Mouse (Mus musculus) forebrain, embryonic 14.5 days (tissue): ENCODE measurements around the gene Arhgap32. TPM values are rescaled to one million over a fixed set of nuclear protein-coding genes. Genes with fewer than 3 reads are reported as not detected.
"Not testable (repeated sequence)": the region's sequence is repeated elsewhere in the genome, so short reads cannot be mapped to it uniquely, and the experiment has no call there.

Source experiments
- ATAC-seq: fragments of 200-750 bp; cut with Nextera tagmentation; 2 replicates; pipeline ENCODE4 v1.8.0; 2017; ENCODE audit warnings: mild to moderate bottlenecking, moderate library complexity
- DNase-seq: peaks from one replicate; pipeline ENCODE4 v3.0.0-alpha.2; 2015; ENCODE audit warnings: low spot score
- H3K27ac ChIP-seq: fragments of 300-500 bp; sonication (generic); 2 replicates; pipeline ENCODE4 v1.5.1; 2014; ENCODE audit warnings: low read depth, mild to moderate bottlenecking, control low read depth, low read length, moderate library complexity
- H3K27me3 ChIP-seq: fragments of 300-500 bp; sonication (generic); replicated peaks from 2 replicates; pipeline ENCODE4 v1.6.1; 2014; ENCODE audit warnings: low read length, control low read depth, mixed read lengths; ENCODE audit not compliant: control insufficient read depth, insufficient read depth
- H3K36me3 ChIP-seq: fragments of 300-500 bp; sonication (generic); 2 replicates; pipeline ENCODE4 v1.6.1; 2014; ENCODE audit warnings: low read length, control low read depth; ENCODE audit not compliant: control insufficient read depth, insufficient read depth
- H3K4me1 ChIP-seq: fragments of 300-500 bp; sonication (generic); 2 replicates; pipeline ENCODE4 v1.6.1; 2014; ENCODE audit warnings: antibody characterized with exemption, low read length, control low read depth; ENCODE audit not compliant: control insufficient read depth, insufficient read depth
- H3K4me2 ChIP-seq: fragments of 300-500 bp; sonication (generic); 2 replicates; pipeline ENCODE4 v1.6.1; 2014; ENCODE audit warnings: mild to moderate bottlenecking, control low read depth, low read length
- H3K4me3 ChIP-seq: fragments of 300-500 bp; sonication (generic); 2 replicates; pipeline ENCODE4 v1.5.1; 2014; ENCODE audit warnings: low read depth, low read length, control low read depth
- H3K9ac ChIP-seq: fragments of 300-500 bp; sonication (generic); 2 replicates; pipeline ENCODE4 v1.6.1; 2014; ENCODE audit warnings: mild to moderate bottlenecking, low read length, control low read depth, moderate library complexity
- H3K9me3 ChIP-seq: fragments of 300-500 bp; sonication (generic); replicated peaks from 2 replicates; pipeline ENCODE4 v1.6.1; 2016; ENCODE audit warnings: low read length, control low read depth, mixed read lengths; ENCODE audit not compliant: control insufficient read depth
- WGBS: fragments of 180-500 bp; shearing (Covaris S2); extraction: QIAGEN DNeasy Blood & Tissue Kit; methylation state at CpG from one replicate; pipeline ENCODE4 v1.1.7; 2014; 5-methylcytosine and 5-hydroxymethylcytosine counted together
- polyA plus RNA-seq: library from polyadenylated mRNA; unstranded; fragments of >200 nt; fragmentation: Nextera tagmentation; extraction: Ambion mirVana; gene quantifications from 2 replicates; pipeline ENCODE4 v1.2.1, GENCODE M21; 2014

The Arhgap32 gene
- polyA plus RNA-seq, 1 experiment from 2014 or later, result 10.0 TPM

GRCm38 (mm10) chr9:32120162-32120561 is 4.2 kb downstream of the Arhgap32 start:
- no peaks in the 10 kb centered on the region for H3K36me3 ChIP-seq
- ATAC-seq (no peak), DNase-seq (no peak)
- no peaks in the 10 kb centered on the region for H3K4me1 ChIP-seq
- 93% methylated on average over 1 of the region's 1 CpGs for WGBS
- H3K27me3 ChIP-seq, result no peaks in the 10 kb centered on the region
- no peaks in the 10 kb centered on the region for H3K9me3 ChIP-seq
- H3K4me2 ChIP-seq, result no peak overlapping the region
- no peak overlapping the region for H3K9ac ChIP-seq
- H3K27ac ChIP-seq, result no peak overlapping the region
- no peak overlapping the region for H3K4me3 ChIP-seq

GRCm38 (mm10) chr9:32121271-32121670 is 5.3 kb downstream of the Arhgap32 start:
- not testable (repeated sequence) for H3K27me3 ChIP-seq, ATAC-seq, DNase-seq, H3K4me2 ChIP-seq, H3K9ac ChIP-seq, H3K27ac ChIP-seq, H3K9me3 ChIP-seq, H3K4me3 ChIP-seq, H3K36me3 ChIP-seq, H3K4me1 ChIP-seq
- WGBS, result 96% methylated on average over 13 of the region's 13 CpGs

- no peak overlapping the region for H3K27ac ChIP-seq
- H3K9me3 ChIP-seq, result no peaks in the 10 kb centered on the region
- H3K9ac ChIP-seq, result no peak overlapping the region
- no peak overlapping the region for H3K4me3 ChIP-seq
- DNase-seq, result no peak
- ATAC-seq, result no peak
- no peaks in the 10 kb centered on the region for H3K4me1 ChIP-seq
- no peak overlapping the region for H3K4me2 ChIP-seq
- H3K27me3 ChIP-seq, result no peaks in the 10 kb centered on the region
- no peaks in the 10 kb centered on the region for H3K36me3 ChIP-seq
These were observed 20.3 kb downstream of the Arhgap32 start for GRCm38 (mm10) chr9:32136195-32136594.

GRCm38 (mm10) chr9:32136680-32137295 is 20.9 kb downstream of the Arhgap32 start:
- no peak overlapping the region for H3K4me3 ChIP-seq
- no peak overlapping the region for H3K9ac ChIP-seq
- no peaks in the 10 kb centered on the region for H3K27me3 ChIP-seq
- 78% methylated on average over 11 of the region's 11 CpGs for WGBS
- no peak for DNase-seq
- ATAC-seq, result no peak
- H3K4me2 ChIP-seq, result no peak overlapping the region
- no peak overlapping the region for H3K27ac ChIP-seq
- no peaks in the 10 kb centered on the region for H3K36me3 ChIP-seq
- no peaks in the 10 kb centered on the region for H3K9me3 ChIP-seq
- H3K4me1 ChIP-seq, result no peaks in the 10 kb centered on the region

GRCm38 (mm10) chr9:32137697-32138426 is 21.9 kb downstream of the Arhgap32 start:
- H3K27ac ChIP-seq, result no peak overlapping the region
- no peak overlapping the region for H3K4me2 ChIP-seq
- WGBS, result 86% methylated on average over 14 of the region's 14 CpGs
- no peaks in the 10 kb centered on the region for H3K36me3 ChIP-seq
- H3K4me1 ChIP-seq, result no peaks in the 10 kb centered on the region
- no peak overlapping the region for H3K4me3 ChIP-seq
- no peak overlapping the region for H3K9ac ChIP-seq
- no peaks in the 10 kb centered on the region for H3K9me3 ChIP-seq
- H3K27me3 ChIP-seq, result no peaks in the 10 kb centered on the region
- ATAC-seq (no peak), DNase-seq (peak; percentile 7)

GRCm38 (mm10) chr9:32138616-32139015 is 22.7 kb downstream of the Arhgap32 start:
- no peaks in the 10 kb centered on the region for H3K27me3 ChIP-seq

GRCm38 (mm10) chr9:32139641-32140040 is 23.7 kb downstream of the Arhgap32 start:
- DNase-seq (peak; percentile 12), ATAC-seq (no peak)
- no peaks in the 10 kb centered on the region for H3K9me3 ChIP-seq
- H3K4me3 ChIP-seq, result no peak overlapping the region
- no peaks in the 10 kb centered on the region for H3K27me3 ChIP-seq
- H3K9ac ChIP-seq, result no peak overlapping the region
- H3K4me1 ChIP-seq, result no peaks in the 10 kb centered on the region
- no peak overlapping the region for H3K27ac ChIP-seq
- WGBS, result 71% methylated on average over 5 of the region's 5 CpGs
- no peak overlapping the region for H3K4me2 ChIP-seq
- no peaks in the 10 kb centered on the region for H3K36me3 ChIP-seq

More at GRCm38 (mm10) chr9:32138616-32139015, 22.7 kb downstream of the Arhgap32 start:
- Histone ChIP-seq H3K9me3 (no peaks in the 10 kb centered on the region), H3K4me3 (no peak overlapping the region), H3K4me2 (no peak overlapping the region), H3K36me3 (no peaks in the 10 kb centered on the region), H3K4me1 (no peaks in the 10 kb centered on the region), H3K9ac (no peak overlapping the region), H3K27ac (no peak overlapping the region)
- no peak for DNase-seq
- WGBS, result 97% methylated on average over 5 of the region's 5 CpGs
- no peak for ATAC-seq

GRCm38 (mm10) chr9:32142834-32143233 is 26.9 kb downstream of the Arhgap32 start:
- ATAC-seq (no peak), DNase-seq (no peak)
- Histone ChIP-seq H3K27ac (no peak overlapping the region), H3K27me3 (no peaks in the 10 kb centered on the region), H3K9ac (no peak overlapping the region), H3K4me2 (no peak overlapping the region), H3K9me3 (no peaks in the 10 kb centered on the region), H3K36me3 (no peaks in the 10 kb centered on the region), H3K4me1 (no peaks in the 10 kb centered on the region), H3K4me3 (no peak overlapping the region)
- WGBS, result 68% methylated on average over 3 of the region's 3 CpGs

- WGBS, result 88% methylated on average over 3 of the region's 3 CpGs
These were observed 27.5 kb downstream of the Arhgap32 start for GRCm38 (mm10) chr9:32143451-32143850.

More at GRCm38 (mm10) chr9:32143451-32143850, 27.5 kb downstream of the Arhgap32 start:
- H3K9me3 ChIP-seq, result no peaks in the 10 kb centered on the region
- H3K4me1 ChIP-seq, result no peaks in the 10 kb centered on the region
- H3K27me3 ChIP-seq, result no peaks in the 10 kb centered on the region
- no peaks in the 10 kb centered on the region for H3K36me3 ChIP-seq
- ATAC-seq (no peak), DNase-seq (no peak)
- H3K9ac ChIP-seq, result no peak overlapping the region
- H3K4me3 ChIP-seq, result no peak overlapping the region
- H3K27ac ChIP-seq, result no peak overlapping the region
- H3K4me2 ChIP-seq, result no peak overlapping the region
